Mouse (Mus musculus) stomach, postnatal 0 days (tissue): ENCODE data around the gene Tbc1d19.

Experiments
- CTCF ChIP-seq: IDR thresholded peaks from 2 replicates; pipeline ENCODE4 v1.5.1; 2016; ENCODE audit warnings: antibody characterized with exemption, low read depth, mild to moderate bottlenecking, moderate library complexity
- EP300 ChIP-seq: optimal IDR thresholded peaks from 2 replicates; pipeline ENCODE3; 2016; ENCODE audit warnings: antibody characterized with exemption

GRCm38 (mm10) chr5:53865991-53866390 is 56.6 kb downstream of the Tbc1d19 start:
- TF ChIP-seq CTCF (no peak), EP300 (no peak)
